Mouse (Mus musculus) neural tube, embryonic 12.5 days (tissue): ENCODE data around the gene Zfand6. TPM values are rescaled to one million over a fixed set of nuclear protein-coding genes. Genes with fewer than 3 reads are reported as not detected.

ENCODE experiments used
- ATAC-seq: fragments of 200-750 bp; cut with Nextera tagmentation; 2 replicates; pipeline ENCODE4 v1.8.0; 2017; ENCODE audit warnings: low read depth, mild to moderate bottlenecking, moderate TSS enrichment, moderate library complexity; ENCODE audit not compliant: low FRiP score
- H3K27ac ChIP-seq: fragments of 300-500 bp; sonication (generic); 2 replicates; pipeline ENCODE4 v1.5.1; 2016
- H3K27me3 ChIP-seq: fragments of 300-500 bp; sonication (generic); replicated peaks from 2 replicates; pipeline ENCODE4 v1.6.1; 2016; ENCODE audit warnings: mild to moderate bottlenecking
- H3K36me3 ChIP-seq: fragments of 300-500 bp; sonication (generic); 2 replicates; pipeline ENCODE4 v1.6.1; 2016; ENCODE audit warnings: mild to moderate bottlenecking
- H3K4me1 ChIP-seq: fragments of 300-500 bp; sonication (generic); 2 replicates; pipeline ENCODE4 v1.6.1; 2016
- H3K4me2 ChIP-seq: fragments of 300-500 bp; sonication (generic); replicated peaks from 2 replicates; pipeline ENCODE4 v1.6.1; 2016; ENCODE audit warnings: mild to moderate bottlenecking
- H3K4me3 ChIP-seq: fragments of 300-500 bp; sonication (generic); 2 replicates; pipeline ENCODE4 v1.5.1; 2016
- H3K9ac ChIP-seq: fragments of 300-500 bp; sonication (generic); 2 replicates; pipeline ENCODE4 v1.6.1; 2016; ENCODE audit warnings: mild to moderate bottlenecking
- H3K9me3 ChIP-seq: fragments of 300-500 bp; sonication (generic); 2 replicates; pipeline ENCODE4 v1.6.1; 2016; ENCODE audit warnings: mild to moderate bottlenecking
- WGBS: fragments of 180-500 bp; shearing (Covaris S2); methylation state at CpG from one replicate; pipeline ENCODE4 v1.1.7; 2016; 5-methylcytosine and 5-hydroxymethylcytosine counted together
- polyA plus RNA-seq: library from polyadenylated mRNA; unstranded; fragments of >200 nt; fragmentation: Nextera tagmentation; extraction: Ambion mirVana; gene quantifications from 2 replicates; pipeline ENCODE4 v1.2.1, GENCODE M21; 2016

Zfand6 gene
- 200 and 224 TPM in 2 replicates for polyA plus RNA-seq

DNA sequence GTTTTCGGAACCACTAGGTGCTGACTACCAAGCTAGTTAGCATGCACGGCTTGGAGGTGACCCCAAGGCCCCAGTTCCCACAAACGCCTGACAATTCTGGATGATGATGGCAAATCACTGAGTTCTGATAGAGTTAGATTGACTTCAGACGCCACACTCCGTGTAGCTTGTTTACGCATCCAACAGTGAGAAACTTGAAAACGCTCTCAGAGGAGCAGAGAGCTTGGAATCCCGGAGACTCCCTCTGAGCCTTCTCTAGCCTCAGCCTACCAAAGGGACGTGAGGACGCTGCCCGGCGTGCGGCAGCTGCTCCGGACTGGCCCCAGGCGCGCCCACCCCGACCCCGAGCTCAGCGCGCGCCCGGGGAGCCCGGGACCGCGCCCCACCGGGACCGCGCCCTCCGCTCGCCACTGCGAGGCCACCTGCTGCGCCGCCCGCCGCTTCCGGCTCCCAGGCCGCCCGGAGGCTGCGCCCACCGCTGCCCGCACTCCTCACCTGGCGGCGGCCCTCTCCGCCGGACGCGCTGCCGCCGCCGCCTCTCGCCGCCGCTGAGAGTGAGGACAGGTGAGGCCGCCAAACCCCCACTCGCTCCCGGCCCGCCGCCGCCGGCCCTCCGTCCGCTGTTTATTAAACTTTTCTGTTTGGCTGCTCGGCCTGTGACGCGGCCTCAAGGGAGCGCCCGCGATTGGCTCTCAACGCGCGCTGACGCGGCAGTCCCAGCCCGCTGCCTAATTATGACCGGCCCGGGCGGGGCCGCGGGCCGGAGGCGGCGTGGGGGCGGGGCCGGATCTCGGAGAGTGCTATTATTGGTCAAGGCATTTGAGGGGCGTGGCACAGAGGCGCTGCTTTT, at the start of gene Zfand6:
Zfand6 (minus strand) TSS at position 709 of the 850 bp plus-strand sequence.
- peak within 1 kb of the TSS; percentile 68 for H3K9ac ChIP-seq
- H3K9me3 ChIP-seq: no peaks in the 10 kb centered on the region
- peak; percentile 99 for ATAC-seq
- H3K4me2 ChIP-seq: peak within 1 kb of the TSS; percentile 80
- peak within 1 kb of the TSS; percentile 84 for H3K4me3 ChIP-seq
- H3K36me3 ChIP-seq: no peaks in the 10 kb centered on the region
- 0 out of 2 replicates have a peak, but pooled peaks cover 3% of the 10 kb centered on the region for H3K4me1 ChIP-seq
- no peaks in the 10 kb centered on the region for H3K27me3 ChIP-seq
- H3K27ac ChIP-seq: peak within 1 kb of the TSS; percentile 67; the same call in 1 of the 2 replicates
- WGBS: under 1% methylated on average over 77 of the region's 87 CpGs

DNA sequence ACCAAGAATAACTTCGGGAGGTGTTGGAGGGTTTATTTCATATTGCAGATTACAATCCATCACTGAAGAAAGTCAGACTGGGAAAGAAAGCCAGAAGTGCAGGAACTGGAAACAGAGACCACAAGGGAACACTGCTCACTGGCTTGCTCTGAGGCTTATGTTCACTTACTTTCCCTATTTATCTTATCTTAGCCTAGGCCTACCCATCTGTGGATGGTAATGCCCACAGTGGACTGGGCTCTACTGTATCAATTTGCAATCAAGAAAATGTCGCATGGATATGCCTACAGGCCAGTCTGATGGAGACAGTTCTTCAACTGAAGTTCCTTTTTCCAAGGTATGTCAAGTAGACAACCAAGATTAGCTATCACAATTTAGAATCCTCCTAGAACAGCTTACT, 47.0 kb upstream of the Zfand6 start:
- Histone ChIP-seq H3K4me1 (no peaks in the 10 kb centered on the region), H3K4me3 (no peak overlapping the region), H3K36me3 (no peaks in the 10 kb centered on the region), H3K27ac (no peak overlapping the region), H3K9me3 (no peaks in the 10 kb centered on the region), H3K4me2 (no peak overlapping the region), H3K27me3 (no peaks in the 10 kb centered on the region), H3K9ac (no peak overlapping the region)
- no peak for ATAC-seq
- WGBS: 89% methylated on average over 2 of the region's 2 CpGs

DNA sequence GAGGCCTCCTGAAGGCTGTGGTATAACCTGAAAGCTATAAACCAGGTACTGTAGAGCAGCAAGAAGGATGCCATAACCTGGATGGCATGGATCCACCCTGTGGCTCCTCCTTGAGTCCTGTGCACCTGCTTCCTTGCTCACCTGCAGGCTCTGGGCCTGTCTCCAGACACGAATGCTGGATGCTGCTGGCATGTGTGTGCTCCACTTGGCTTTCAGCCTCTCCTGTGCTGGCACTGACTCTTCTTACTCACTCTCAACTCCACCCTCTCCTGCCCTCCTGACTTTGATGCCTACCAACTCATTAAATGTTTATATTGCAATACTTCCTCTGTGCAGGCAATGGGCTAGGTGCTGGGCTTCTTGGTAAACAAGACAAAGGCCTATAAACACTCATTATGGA, 43.3 kb upstream of the Zfand6 start:
- ATAC-seq: no peak

DNA sequence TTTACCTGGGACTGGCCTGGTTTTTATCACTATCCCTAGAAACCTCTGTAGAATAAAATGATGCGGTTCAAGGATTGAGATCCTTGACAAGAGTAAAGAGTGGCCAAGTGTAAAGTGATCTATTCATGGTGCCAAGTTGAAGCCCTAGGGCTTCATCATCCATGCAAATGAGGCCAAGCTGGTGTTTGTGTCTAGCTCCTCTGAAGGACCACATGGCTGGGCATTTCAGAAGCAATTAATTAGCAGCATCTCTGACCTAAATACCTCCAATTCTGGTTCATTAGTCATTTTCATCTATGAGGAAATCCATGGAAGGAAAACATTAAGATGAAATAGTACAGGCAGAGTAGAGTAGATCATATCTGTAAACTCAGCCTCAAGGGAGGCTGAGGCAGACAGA, 42.3 kb upstream of the Zfand6 start:
- H3K9ac ChIP-seq: no peak overlapping the region
- WGBS: 95% methylated on average over 1 of the region's 1 CpGs
- H3K27me3 ChIP-seq: no peaks in the 10 kb centered on the region
- H3K27ac ChIP-seq: no peak overlapping the region
- H3K4me2 ChIP-seq: no peak overlapping the region
- ATAC-seq: no peak
- H3K9me3 ChIP-seq: no peaks in the 10 kb centered on the region
- no peaks in the 10 kb centered on the region for H3K36me3 ChIP-seq
- no peak overlapping the region for H3K4me3 ChIP-seq
- no peaks in the 10 kb centered on the region for H3K4me1 ChIP-seq

More for the DNA sequence above, 43.3 kb upstream of the Zfand6 start:
- Histone ChIP-seq H3K4me1 (no peaks in the 10 kb centered on the region), H3K36me3 (no peaks in the 10 kb centered on the region), H3K9me3 (no peaks in the 10 kb centered on the region), H3K4me3 (no peak overlapping the region), H3K4me2 (no peak overlapping the region), H3K27ac (no peak overlapping the region), H3K27me3 (no peaks in the 10 kb centered on the region), H3K9ac (no peak overlapping the region)
- 62% methylated on average over 1 of the region's 1 CpGs for WGBS

DNA sequence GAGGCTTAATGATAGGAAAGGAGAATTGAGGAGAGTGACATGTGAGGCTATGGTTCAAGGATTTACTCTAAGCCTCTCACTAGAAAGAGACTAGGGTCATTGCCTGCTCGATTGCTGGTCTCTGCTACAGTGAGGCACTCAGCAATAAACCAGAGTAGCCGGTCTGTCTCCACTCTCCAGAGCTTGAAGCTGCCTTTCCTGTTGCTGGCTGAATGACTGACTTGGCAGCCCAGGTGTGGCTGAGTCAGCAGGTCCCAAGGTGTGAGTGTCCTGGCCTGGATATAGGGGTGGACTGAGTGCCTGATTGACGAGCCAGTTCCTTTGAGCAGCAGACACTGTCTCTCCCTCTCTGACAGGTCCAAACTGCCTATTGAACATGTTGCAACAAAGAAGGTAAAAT, 41.3 kb upstream of the Zfand6 start:
- H3K4me2 ChIP-seq: no peak overlapping the region
- no peak overlapping the region for H3K4me3 ChIP-seq
- no peaks in the 10 kb centered on the region for H3K27me3 ChIP-seq
- H3K9me3 ChIP-seq: no peaks in the 10 kb centered on the region
- H3K9ac ChIP-seq: no peak overlapping the region
- H3K27ac ChIP-seq: no peak overlapping the region
- H3K4me1 ChIP-seq: no peaks in the 10 kb centered on the region
- H3K36me3 ChIP-seq: no peaks in the 10 kb centered on the region
- 77% methylated on average over 3 of the region's 3 CpGs for WGBS
- no peak for ATAC-seq

DNA sequence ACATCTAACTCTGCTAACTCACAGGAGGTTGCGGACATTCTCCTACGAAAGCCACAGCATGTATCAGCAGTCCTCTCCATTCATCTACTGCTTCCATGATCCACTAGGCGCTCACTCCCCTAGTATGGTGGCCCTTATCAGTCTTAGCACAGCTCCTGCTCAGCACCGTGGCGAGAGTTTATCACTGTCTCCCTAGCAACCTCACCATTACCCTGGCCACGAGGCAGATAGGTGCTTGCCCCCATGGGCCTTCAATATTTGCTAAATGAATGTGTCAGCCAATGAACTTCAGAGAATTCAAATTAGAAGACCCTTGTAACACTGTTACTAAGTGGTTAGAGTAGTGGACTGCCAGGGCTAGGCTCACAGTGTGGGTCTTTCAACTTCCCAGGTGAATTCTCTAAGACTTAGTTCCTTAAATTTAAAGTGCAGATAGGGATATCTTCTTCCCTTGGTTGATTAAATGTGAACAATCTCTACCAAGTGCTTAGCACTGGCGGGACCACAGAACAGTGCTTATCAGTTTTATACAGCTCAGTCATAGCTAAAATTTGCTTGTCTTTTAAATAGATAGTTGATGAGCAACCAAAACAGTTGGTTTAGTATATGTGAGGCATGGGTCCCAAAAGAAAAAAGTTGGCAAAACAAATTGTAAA, 33.2 kb upstream of the Zfand6 start:
- Histone ChIP-seq H3K27me3 (no peaks in the 10 kb centered on the region), H3K36me3 (no peaks in the 10 kb centered on the region), H3K4me1 (no peaks in the 10 kb centered on the region), H3K4me2 (no peak overlapping the region), H3K27ac (no peak overlapping the region), H3K9me3 (no peaks in the 10 kb centered on the region), H3K9ac (no peak overlapping the region), H3K4me3 (no peak overlapping the region)
- ATAC-seq: no peak
- WGBS: 83% methylated on average over 7 of the region's 7 CpGs

DNA sequence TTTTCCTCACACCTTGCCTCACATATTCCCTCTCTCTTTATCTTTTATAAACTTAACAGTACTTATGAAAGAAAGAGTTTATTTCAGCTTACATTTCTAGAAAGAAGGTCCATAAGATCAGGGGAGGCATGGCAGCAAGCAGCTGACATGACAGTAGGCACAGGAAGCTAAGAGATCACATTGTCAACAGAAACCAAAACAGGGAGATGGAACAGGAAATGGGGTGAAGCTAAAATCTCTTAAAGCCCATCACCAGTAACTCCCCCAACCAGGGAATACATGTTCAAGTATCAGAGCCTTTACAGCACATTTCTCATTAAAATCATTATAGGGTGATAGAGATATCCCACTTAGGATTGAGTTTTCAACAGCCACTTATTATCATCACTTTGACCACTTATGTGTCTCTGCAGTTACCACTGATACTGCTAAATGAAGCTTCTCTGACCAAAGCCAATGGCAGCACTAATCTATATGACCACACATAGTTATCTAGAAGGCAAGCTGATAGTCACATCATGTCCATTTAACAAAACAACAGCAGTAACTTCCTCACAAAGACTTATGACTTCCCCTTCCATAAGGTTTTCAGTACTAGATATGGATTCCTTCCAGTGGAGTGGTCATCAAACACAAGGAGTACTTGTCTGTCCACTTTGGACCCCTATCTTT, 20.7 kb upstream of the Zfand6 start:
- Histone ChIP-seq H3K4me3 (no peak overlapping the region), H3K27me3 (no peaks in the 10 kb centered on the region), H3K4me1 (no peaks in the 10 kb centered on the region), H3K4me2 (no peak overlapping the region), H3K27ac (no peak overlapping the region), H3K36me3 (no peaks in the 10 kb centered on the region), H3K9me3 (no peaks in the 10 kb centered on the region), H3K9ac (no peak overlapping the region)
- ATAC-seq: no peak

DNA sequence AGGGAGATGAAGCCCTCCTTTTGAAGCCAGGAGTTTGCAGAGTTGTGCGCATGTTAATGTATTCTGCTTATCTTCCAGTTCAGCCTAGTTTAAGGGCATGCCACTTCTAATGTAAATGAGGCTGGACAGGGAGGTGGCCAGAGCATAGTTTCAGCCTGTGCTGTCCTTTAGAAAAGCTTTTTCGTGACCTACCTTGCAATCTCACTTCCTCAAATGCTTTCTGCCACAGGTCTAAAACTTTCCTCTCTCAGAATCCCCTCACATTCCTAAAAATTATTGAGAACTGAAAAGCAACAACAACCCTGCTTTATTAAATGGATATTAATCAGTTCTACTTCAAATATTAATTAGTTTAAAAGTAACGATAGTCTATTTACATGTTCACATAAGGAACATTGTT, 17.1 kb upstream of the Zfand6 start:
- H3K4me3 ChIP-seq: no peak overlapping the region
- 90% methylated on average over 3 of the region's 3 CpGs for WGBS

DNA sequence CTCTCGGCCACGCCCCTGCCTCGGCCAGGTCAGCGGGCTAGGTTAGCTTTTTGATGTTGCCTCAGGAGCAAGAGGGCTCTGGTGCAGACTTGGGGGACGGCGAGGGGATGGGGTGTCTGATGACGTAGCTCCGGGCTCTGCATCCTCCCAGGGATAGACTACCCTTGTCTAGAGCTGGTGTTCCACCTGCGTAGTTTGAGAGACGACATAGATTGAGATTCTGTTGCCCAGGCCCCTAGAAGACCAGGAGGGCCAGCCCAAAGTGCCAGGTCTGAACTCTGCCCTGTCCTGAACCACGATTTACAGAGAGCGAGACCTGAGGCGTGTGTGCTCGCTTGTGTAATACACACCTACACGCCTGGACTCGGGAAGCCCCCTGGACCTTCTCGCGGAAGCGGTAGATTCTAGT, 346 bp upstream of the Zfand6 start:
- H3K9ac ChIP-seq: peak overlapping the region; percentile 54
- no peaks in the 10 kb centered on the region for H3K9me3 ChIP-seq
- peak overlapping the region; percentile 84 for H3K4me3 ChIP-seq
- H3K4me1 ChIP-seq: 0 out of 2 replicates have a peak, but pooled peaks cover 3% of the 10 kb centered on the region
- H3K36me3 ChIP-seq: no peaks in the 10 kb centered on the region
- whole genome bisulfite sequencing: 7% methylated on average over 19 of the region's 19 CpGs
- peak overlapping the region; percentile 80 for H3K4me2 ChIP-seq
- peak; percentile 65 for ATAC-seq
- no peaks in the 10 kb centered on the region for H3K27me3 ChIP-seq
- H3K27ac ChIP-seq: no peak overlapping the region

More for the DNA sequence above, 17.1 kb upstream of the Zfand6 start:
- H3K9me3 ChIP-seq: no peaks in the 10 kb centered on the region
- H3K27ac ChIP-seq: no peak overlapping the region
- no peaks in the 10 kb centered on the region for H3K27me3 ChIP-seq
- no peak overlapping the region for H3K9ac ChIP-seq
- H3K36me3 ChIP-seq: no peaks in the 10 kb centered on the region
- ATAC-seq: no peak
- no peak overlapping the region for H3K4me2 ChIP-seq
- no peaks in the 10 kb centered on the region for H3K4me1 ChIP-seq

DNA sequence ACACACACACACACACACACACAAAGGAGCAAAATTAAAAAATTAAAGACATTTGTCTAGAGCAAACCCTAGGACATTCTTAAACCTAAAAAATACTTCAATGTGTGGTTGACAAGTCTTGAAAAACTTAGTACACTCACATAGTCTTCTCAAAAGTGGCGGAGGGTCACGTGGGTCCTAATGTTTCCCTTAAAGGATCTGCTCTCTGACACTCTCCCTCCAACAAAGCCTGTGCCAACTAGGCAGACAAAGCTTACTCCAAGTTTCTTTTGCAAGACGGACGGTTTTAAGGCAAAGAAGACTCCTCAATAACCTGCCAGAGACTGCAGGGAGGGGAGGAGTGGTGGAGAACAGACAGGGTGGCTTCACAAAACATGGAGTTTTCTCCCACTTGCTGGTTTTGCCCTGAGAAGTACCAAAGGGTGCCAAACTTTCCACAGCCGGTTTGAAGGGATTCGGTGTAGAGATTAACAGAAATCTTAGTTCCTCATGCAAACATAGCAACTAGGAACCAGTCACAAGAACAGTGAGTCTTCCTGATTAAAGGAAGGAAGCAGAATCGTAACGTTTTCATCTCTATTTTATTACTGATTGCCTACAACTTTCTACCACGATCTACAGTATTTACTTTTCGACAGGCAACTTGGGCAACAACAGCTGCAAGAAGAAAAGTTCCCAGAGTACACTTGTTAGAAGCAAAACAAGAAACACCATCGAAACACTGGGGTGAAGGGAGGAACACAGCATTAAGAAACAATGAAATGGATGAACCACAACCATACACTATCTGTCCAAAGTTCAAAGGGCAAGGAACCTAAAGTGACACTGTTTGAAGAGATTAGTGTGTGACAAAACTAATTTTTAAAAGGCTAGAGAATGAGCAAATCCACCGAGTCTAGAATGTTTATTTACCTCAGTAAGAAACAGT, 1.8 kb downstream of the Zfand6 start:
- no peak for ATAC-seq
- Histone ChIP-seq H3K4me2 (no peak overlapping the region), H3K36me3 (no peaks in the 10 kb centered on the region), H3K4me3 (no peak overlapping the region), H3K9me3 (no peaks in the 10 kb centered on the region), H3K9ac (no peak overlapping the region), H3K27me3 (no peaks in the 10 kb centered on the region), H3K4me1 (0 out of 2 replicates have a peak, but pooled peaks cover 3% of the 10 kb centered on the region), H3K27ac (no peak overlapping the region)
- WGBS: 74% methylated on average over 12 of the region's 12 CpGs

DNA sequence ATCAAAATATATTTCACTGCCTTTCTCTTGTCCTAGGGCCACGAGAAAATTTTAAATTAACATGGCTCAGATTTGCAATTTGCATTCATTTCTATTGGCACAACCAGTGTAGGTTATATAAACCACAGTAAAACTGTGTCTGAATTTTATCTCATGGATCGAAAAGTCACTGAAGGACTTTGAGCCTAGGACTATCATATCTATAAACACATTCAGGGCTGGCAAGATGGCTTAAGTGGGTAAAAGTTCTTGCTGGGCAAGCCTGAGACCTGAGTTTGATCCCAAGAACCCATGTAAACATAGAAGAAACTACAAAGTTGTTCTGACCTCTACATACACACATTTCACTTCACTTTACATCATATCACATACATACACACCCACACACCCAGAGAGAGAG, 3.4 kb downstream of the Zfand6 start:
- no peak overlapping the region for H3K27ac ChIP-seq
- no peaks in the 10 kb centered on the region for H3K36me3 ChIP-seq
- H3K4me2 ChIP-seq: no peak overlapping the region
- 93% methylated on average over 2 of the region's 2 CpGs for WGBS
- no peak overlapping the region for H3K9ac ChIP-seq
- no peaks in the 10 kb centered on the region for H3K9me3 ChIP-seq
- H3K4me1 ChIP-seq: 0 out of 2 replicates have a peak, but pooled peaks cover 3% of the 10 kb centered on the region
- no peak overlapping the region for H3K4me3 ChIP-seq
- no peaks in the 10 kb centered on the region for H3K27me3 ChIP-seq
- ATAC-seq: no peak
